Mouse (Mus musculus) cortical plate, adult 2 months (tissue): Measurements from ENCODE around the gene Phldb2.

Experiments
- CTCF ChIP-seq: fragments of 200-500 bp; IDR thresholded peaks from 2 replicates; pipeline ENCODE4 v1.5.1; 2011; ENCODE audit warnings: mild to moderate bottlenecking, control low read depth, low read length; ENCODE audit not compliant: insufficient read depth; ENCODE audit errors: extremely low read depth
- POLR2A ChIP-seq: fragments of 200-500 bp; IDR thresholded peaks from 2 replicates; pipeline ENCODE4 v1.6.1; 2011; ENCODE audit warnings: mild to moderate bottlenecking, low read length, control low read depth; ENCODE audit not compliant: insufficient read depth; ENCODE audit errors: extremely low read depth

DNA sequence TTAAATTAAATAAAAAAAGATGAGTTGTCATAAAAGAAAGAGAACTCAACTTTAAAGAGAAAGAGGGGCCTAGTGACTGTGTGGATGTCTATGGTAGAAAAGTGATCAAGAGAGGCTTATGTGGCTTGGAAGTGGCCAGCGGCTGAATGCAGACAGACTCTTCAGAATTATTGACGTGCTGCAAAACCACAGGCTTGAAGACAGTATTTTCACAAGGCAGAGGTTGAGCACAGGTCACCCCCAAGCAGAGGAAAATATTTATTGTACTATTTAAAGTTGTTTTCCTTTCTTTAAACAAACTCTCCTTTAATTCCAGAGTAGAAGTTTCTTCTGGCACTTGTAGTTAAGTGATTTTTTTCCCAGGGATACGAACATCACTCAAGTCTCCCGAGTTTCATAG lies 63.8 kb downstream of the Phldb2 start:
- TF ChIP-seq CTCF (no peak), POLR2A (no peak)
